Mouse (Mus musculus) lung, postnatal 36 days (tissue): Measurements from ENCODE around the gene Kcnh6.

Source experiments
- DNase-seq: peaks from one replicate; pipeline ENCODE4 v3.0.0; 2022; ENCODE audit warnings: mixed read lengths

Gene Kcnh6

GRCm38 (mm10) chr11:106065073-106065922, 57.4 kb downstream of the Kcnh6 start:
- DNase-seq: no peak

- peak; percentile 98 for DNase-seq
Measured at GRCm38 (mm10) chr11:106065923-106066571, 58.1 kb downstream of the Kcnh6 start, which contains the start of gene Taco1. Taco1 (plus strand) TSS chr11:106066061.

- DNase-seq: peak; percentile 14
Measured at GRCm38 (mm10) chr11:106066616-106067015, 58.7 kb downstream of the Kcnh6 start.

- no peak for DNase-seq
Measured at GRCm38 (mm10) chr11:106073774-106074173, 65.8 kb downstream of the Kcnh6 start.

- peak; percentile 86 for DNase-seq
Measured at GRCm38 (mm10) chr11:106076321-106076720, 68.4 kb downstream of the Kcnh6 start.
